Mouse (Mus musculus): ENCODE data around the gene Bcat2.
"Not testable (repeated sequence)": the region's sequence is repeated elsewhere in the genome, so short reads cannot be mapped to it uniquely, and the experiment has no call there.

Gene Bcat2

GRCm38 (mm10) chr7:45570103-45570741 lies at the start of gene Bcat2:
TSS of gene Bcat2 (plus strand) at chr7:45570153.
- DNase-seq (ENCODE audit: inconsistent age in 2 of 2, low spot score in 1 of 2): peak; percentile 87 to 92

- no peak for DNase-seq (ENCODE audit: inconsistent age in 2 of 2, low spot score in 1 of 2)
Observed at GRCm38 (mm10) chr7:45520605-45521004, 49.3 kb upstream of the Bcat2 start.

- peak; percentile 90 to 96 for DNase-seq (ENCODE audit: inconsistent age in 2 of 2, low spot score in 1 of 2)
Observed at GRCm38 (mm10) chr7:45521728-45522184, 48.2 kb upstream of the Bcat2 start.

GRCm38 (mm10) chr7:45522194-45522752 lies 47.7 kb upstream of the Bcat2 start:
- no peak for DNase-seq (ENCODE audit: inconsistent age in 2 of 2, low spot score in 1 of 2)

GRCm38 (mm10) chr7:45522957-45523676 lies 46.8 kb upstream of the Bcat2 start:
- peak; percentile 41 to 63 for DNase-seq (ENCODE audit: inconsistent age in 2 of 2, low spot score in 1 of 2)

- peak; percentile 55 to 72 for DNase-seq (ENCODE audit: inconsistent age in 2 of 2, low spot score in 1 of 2)
Observed at GRCm38 (mm10) chr7:45523678-45524170, 46.2 kb upstream of the Bcat2 start.

GRCm38 (mm10) chr7:45524841-45525621 lies 44.9 kb upstream of the Bcat2 start:
- DNase-seq (ENCODE audit: inconsistent age in 2 of 2, low spot score in 1 of 2): peak; percentile 66 to 88

GRCm38 (mm10) chr7:45525809-45526473 lies 44.0 kb upstream of the Bcat2 start, which contains the start of the genes Ppp1r15a and Plekha4:
TSS of gene Ppp1r15a (minus strand) at chr7:45526268.
TSS of gene Plekha4 (plus strand) at chr7:45526330.
- peak; percentile 96 to 100 for DNase-seq (ENCODE audit: inconsistent age in 2 of 2, low spot score in 1 of 2)

GRCm38 (mm10) chr7:45526474-45527120 lies 43.4 kb upstream of the Bcat2 start:
- peak in 1 of 2 experiments; percentile 75 for DNase-seq (ENCODE audit: inconsistent age in 2 of 2, low spot score in 1 of 2)

GRCm38 (mm10) chr7:45527169-45527568 lies 42.8 kb upstream of the Bcat2 start:
- not testable (repeated sequence) for DNase-seq (ENCODE audit: inconsistent age in 2 of 2, low spot score in 1 of 2)

- no peak for DNase-seq (ENCODE audit: inconsistent age in 2 of 2, low spot score in 1 of 2)
Observed at GRCm38 (mm10) chr7:45529461-45529860, 40.5 kb upstream of the Bcat2 start.

GRCm38 (mm10) chr7:45530643-45531042 lies 39.3 kb upstream of the Bcat2 start:
- no peak for DNase-seq (ENCODE audit: inconsistent age in 2 of 2, low spot score in 1 of 2)

GRCm38 (mm10) chr7:45535676-45536075 lies 34.3 kb upstream of the Bcat2 start:
- DNase-seq (ENCODE audit: inconsistent age in 2 of 2, low spot score in 1 of 2): no peak

- DNase-seq (ENCODE audit: inconsistent age in 2 of 2, low spot score in 1 of 2): no peak
Observed at GRCm38 (mm10) chr7:45537602-45538001, 32.4 kb upstream of the Bcat2 start.

- peak; percentile 59 to 87 for DNase-seq (ENCODE audit: inconsistent age in 2 of 2, low spot score in 1 of 2)
Observed at GRCm38 (mm10) chr7:45538163-45539041, 31.6 kb upstream of the Bcat2 start.

- DNase-seq (ENCODE audit: inconsistent age in 2 of 2, low spot score in 1 of 2): no peak
Observed at GRCm38 (mm10) chr7:45539095-45539494, 30.9 kb upstream of the Bcat2 start.

- DNase-seq (ENCODE audit: inconsistent age in 2 of 2, low spot score in 1 of 2): no peak
Observed at GRCm38 (mm10) chr7:45540213-45540612, 29.7 kb upstream of the Bcat2 start.

GRCm38 (mm10) chr7:45544525-45544924 lies 25.4 kb upstream of the Bcat2 start:
- no peak for DNase-seq (ENCODE audit: inconsistent age in 2 of 2, low spot score in 1 of 2)
